Mouse (Mus musculus) neural tube, embryonic 15.5 days (tissue): ENCODE results near the gene Lrch3. TPM values are rescaled to one million over a fixed set of nuclear protein-coding genes. Genes with fewer than 3 reads are reported as not detected.

ENCODE experiments used
- ATAC-seq: fragments of 200-750 bp; cut with Nextera tagmentation; 2 replicates; pipeline ENCODE4 v1.8.0; 2017; ENCODE audit warnings: mild to moderate bottlenecking, moderate TSS enrichment, moderate library complexity; ENCODE audit not compliant: low FRiP score
- H3K27ac ChIP-seq: fragments of 300-500 bp; sonication (generic); replicated peaks from 2 replicates; pipeline ENCODE4 v1.5.1; 2015; ENCODE audit warnings: mild to moderate bottlenecking, inconsistent platforms
- H3K27me3 ChIP-seq: fragments of 300-500 bp; sonication (generic); replicated peaks from 2 replicates; pipeline ENCODE4 v1.6.1; 2015; ENCODE audit warnings: inconsistent platforms
- H3K36me3 ChIP-seq: fragments of 300-500 bp; sonication (generic); 2 replicates; pipeline ENCODE4 v1.6.1; 2015; ENCODE audit warnings: inconsistent platforms
- H3K4me1 ChIP-seq: fragments of 300-500 bp; sonication (generic); 2 replicates; pipeline ENCODE4 v1.6.1; 2015; ENCODE audit warnings: inconsistent platforms
- H3K4me2 ChIP-seq: fragments of 300-500 bp; sonication (generic); 2 replicates; pipeline ENCODE4 v1.6.1; 2015; ENCODE audit warnings: inconsistent platforms, mild to moderate bottlenecking, moderate library complexity
- H3K4me3 ChIP-seq: fragments of 300-500 bp; sonication (generic); replicated peaks from 2 replicates; pipeline ENCODE4 v1.5.1; 2015; ENCODE audit warnings: mild to moderate bottlenecking, inconsistent platforms
- H3K9ac ChIP-seq: fragments of 300-500 bp; sonication (generic); replicated peaks from 2 replicates; pipeline ENCODE4 v1.6.1; 2015; ENCODE audit warnings: mild to moderate bottlenecking, inconsistent platforms
- H3K9me3 ChIP-seq: fragments of 300-500 bp; sonication (generic); replicated peaks from 2 replicates; pipeline ENCODE4 v1.6.1; 2016; ENCODE audit warnings: inconsistent platforms
- WGBS: fragments of 180-500 bp; shearing (Covaris S2); methylation state at CpG from one replicate; pipeline ENCODE4 v1.1.7; 2015; ENCODE audit warnings: mixed read lengths; 5-methylcytosine and 5-hydroxymethylcytosine counted together
- polyA plus RNA-seq: library from polyadenylated mRNA; unstranded; fragments of >200 nt; fragmentation: Nextera tagmentation; extraction: Ambion mirVana; gene quantifications from 2 replicates; pipeline ENCODE4 v1.2.1, GENCODE M21; 2015

Lrch3 gene
- polyA plus RNA-seq, 1 experiment from 2014 or later: 36.2 TPM

DNA sequence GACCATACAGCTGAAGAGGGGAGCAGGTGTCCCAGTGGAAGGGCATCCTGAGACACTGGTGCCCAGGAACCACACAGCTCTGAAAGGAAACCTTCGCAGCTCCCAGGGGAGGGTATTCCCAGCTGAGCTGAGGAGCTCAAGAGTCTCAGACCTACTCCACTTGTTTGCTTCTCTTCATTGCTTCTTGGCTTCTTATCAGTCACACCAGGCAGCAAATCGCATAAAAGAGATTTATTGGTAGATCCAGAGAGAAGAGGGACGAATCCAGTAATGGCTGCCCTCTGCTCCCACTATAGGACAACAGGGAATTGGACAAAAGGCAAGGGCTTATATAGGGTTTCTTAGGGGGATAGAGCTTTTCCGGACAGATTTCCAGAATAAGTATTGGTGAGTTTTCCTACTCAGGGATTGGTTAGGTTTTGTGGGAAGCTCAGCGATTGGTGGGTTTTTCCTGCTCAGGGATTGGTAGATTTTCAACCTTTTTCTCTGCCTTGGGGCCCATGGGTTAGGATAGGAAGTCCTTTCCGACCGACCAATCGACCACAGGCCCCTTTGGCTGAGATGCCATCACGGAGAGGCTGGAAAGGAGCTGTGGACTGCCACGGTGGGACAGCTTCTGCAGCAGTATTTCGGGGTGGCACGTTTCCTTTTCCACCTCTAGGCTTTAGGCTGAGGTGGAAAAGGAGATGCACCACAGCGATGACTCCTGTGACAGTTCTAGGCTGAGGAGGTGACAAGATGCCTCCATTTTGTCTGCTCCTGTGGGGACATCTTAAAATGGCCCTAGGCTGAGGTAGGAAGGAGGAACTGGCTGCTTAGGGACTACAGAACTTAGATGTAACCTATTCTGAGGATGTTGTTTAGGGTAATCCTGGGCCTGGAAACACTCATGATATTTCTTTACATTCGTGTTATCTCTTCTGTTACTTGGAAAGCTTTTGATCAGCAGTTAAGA lies 34.7 kb upstream of the Lrch3 start:
- Histone ChIP-seq H3K36me3 (no peaks in the 10 kb centered on the region), H3K27me3 (no peaks in the 10 kb centered on the region), H3K9me3 (no peaks in the 10 kb centered on the region), H3K27ac (no peak overlapping the region), H3K4me2 (peak overlapping the region; percentile 80), H3K4me3 (peak overlapping the region; percentile 90), H3K4me1 (peaks cover 40% of the 10 kb centered on the region), H3K9ac (peak overlapping the region; percentile 80)
- 78% methylated on average over 14 of the region's 14 CpGs for WGBS
- no peak for ATAC-seq

DNA sequence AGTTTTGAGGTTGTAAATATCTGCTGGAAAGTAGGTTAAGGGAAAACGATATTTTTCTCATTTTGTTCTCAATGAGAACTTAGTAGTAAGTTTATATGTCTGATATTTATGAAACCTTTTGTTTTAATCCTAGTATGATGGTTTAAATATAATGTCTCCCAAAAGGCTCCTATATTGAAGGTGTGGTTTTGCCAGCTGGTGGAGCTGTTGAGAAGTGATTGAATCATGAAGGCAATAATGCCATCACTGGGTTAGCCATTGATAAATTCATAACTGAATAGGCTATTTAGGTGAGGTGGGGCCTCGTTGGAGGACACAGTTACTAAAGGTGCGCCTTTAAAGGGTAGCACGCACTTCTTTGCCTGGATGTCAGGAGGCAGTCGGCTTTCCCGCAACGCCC lies 32.4 kb upstream of the Lrch3 start:
- no peak for ATAC-seq
- no peak overlapping the region for H3K4me3 ChIP-seq
- 87% methylated on average over 7 of the region's 7 CpGs for WGBS
- no peak overlapping the region for H3K4me2 ChIP-seq
- H3K9ac ChIP-seq: no peak overlapping the region
- H3K27ac ChIP-seq: no peak overlapping the region
- peaks cover 34% of the 10 kb centered on the region for H3K4me1 ChIP-seq
- H3K9me3 ChIP-seq: no peaks in the 10 kb centered on the region
- peaks cover 9% of the 10 kb centered on the region; the same call in 1 of the 2 replicates for H3K36me3 ChIP-seq
- H3K27me3 ChIP-seq: no peaks in the 10 kb centered on the region

DNA sequence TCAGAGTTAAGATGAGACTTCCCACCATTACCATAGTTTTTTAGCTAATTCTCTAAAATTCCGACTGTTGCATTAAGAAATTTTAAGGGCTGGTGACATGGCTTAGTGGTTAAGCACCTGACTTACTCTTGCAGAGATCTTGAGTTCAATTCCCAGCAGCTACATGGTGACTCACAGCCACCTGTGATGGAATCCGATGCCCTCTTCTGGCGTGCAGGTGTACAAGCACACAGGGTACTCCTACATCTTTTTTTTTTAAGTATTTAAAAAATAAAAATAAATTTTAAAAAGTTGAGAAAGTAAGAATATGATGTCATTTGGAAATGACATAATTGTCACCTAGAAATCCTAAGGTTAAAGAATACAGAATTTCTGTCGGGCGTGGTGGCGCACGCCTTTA lies 25.9 kb upstream of the Lrch3 start:
- H3K4me2 ChIP-seq: no peak overlapping the region
- no peaks in the 10 kb centered on the region for H3K9me3 ChIP-seq
- WGBS: 90% methylated on average over 7 of the region's 7 CpGs
- H3K36me3 ChIP-seq: peaks cover 39% of the 10 kb centered on the region
- no peak overlapping the region for H3K27ac ChIP-seq
- no peak overlapping the region for H3K9ac ChIP-seq
- ATAC-seq: no peak
- H3K27me3 ChIP-seq: no peaks in the 10 kb centered on the region
- H3K4me1 ChIP-seq: no peaks in the 10 kb centered on the region
- H3K4me3 ChIP-seq: no peak overlapping the region

DNA sequence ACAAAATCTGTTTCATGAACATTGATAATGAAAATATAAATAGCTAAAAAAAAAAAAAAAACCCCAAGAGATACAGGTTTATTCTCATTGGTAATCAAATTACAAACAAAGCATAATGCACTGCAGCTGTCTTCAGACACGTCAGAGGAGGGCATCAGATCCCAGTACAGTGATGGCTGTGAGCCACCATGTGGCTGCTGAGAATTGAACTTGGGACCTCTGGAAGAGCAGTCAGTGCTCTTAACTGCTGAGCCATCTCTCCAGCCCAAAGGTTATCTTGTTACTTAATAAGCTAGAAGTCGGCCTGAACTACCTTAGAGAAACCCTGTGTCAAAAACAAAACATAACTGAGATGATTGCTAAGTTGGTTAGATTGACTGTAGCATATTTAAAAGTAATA lies 24.0 kb upstream of the Lrch3 start:
- no peak overlapping the region for H3K9ac ChIP-seq
- 63% methylated on average over 2 of the region's 2 CpGs for WGBS
- peaks cover 53% of the 10 kb centered on the region for H3K36me3 ChIP-seq
- H3K9me3 ChIP-seq: no peaks in the 10 kb centered on the region
- no peak overlapping the region for H3K4me2 ChIP-seq
- H3K27me3 ChIP-seq: no peaks in the 10 kb centered on the region
- no peak for ATAC-seq
- no peak overlapping the region for H3K4me3 ChIP-seq
- H3K4me1 ChIP-seq: no peaks in the 10 kb centered on the region
- no peak overlapping the region for H3K27ac ChIP-seq

DNA sequence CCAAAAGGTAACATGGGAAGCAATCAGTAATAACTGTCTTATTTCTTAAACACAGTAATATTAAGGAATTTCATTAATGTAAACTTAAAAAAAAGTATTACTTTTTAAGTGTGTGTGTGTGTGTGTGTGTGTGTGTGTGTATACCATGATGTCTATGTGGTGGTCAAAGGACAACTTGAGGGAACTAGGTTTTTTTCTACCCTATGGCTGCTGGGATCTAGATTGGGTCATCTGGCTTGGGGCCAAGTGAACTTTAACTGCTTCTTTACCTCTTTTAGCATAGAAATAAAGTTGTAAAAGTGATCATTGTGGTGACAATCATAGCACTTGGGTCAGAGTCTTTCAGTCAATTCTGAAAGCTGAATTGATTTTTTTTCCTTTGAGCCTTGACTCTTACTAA lies 17.8 kb upstream of the Lrch3 start:
- Histone ChIP-seq H3K9ac (no peak overlapping the region), H3K9me3 (no peaks in the 10 kb centered on the region), H3K27me3 (no peaks in the 10 kb centered on the region), H3K36me3 (peaks cover 52% of the 10 kb centered on the region), H3K4me3 (no peak overlapping the region), H3K4me1 (no peaks in the 10 kb centered on the region), H3K27ac (no peak overlapping the region), H3K4me2 (no peak overlapping the region)
- ATAC-seq: no peak

DNA sequence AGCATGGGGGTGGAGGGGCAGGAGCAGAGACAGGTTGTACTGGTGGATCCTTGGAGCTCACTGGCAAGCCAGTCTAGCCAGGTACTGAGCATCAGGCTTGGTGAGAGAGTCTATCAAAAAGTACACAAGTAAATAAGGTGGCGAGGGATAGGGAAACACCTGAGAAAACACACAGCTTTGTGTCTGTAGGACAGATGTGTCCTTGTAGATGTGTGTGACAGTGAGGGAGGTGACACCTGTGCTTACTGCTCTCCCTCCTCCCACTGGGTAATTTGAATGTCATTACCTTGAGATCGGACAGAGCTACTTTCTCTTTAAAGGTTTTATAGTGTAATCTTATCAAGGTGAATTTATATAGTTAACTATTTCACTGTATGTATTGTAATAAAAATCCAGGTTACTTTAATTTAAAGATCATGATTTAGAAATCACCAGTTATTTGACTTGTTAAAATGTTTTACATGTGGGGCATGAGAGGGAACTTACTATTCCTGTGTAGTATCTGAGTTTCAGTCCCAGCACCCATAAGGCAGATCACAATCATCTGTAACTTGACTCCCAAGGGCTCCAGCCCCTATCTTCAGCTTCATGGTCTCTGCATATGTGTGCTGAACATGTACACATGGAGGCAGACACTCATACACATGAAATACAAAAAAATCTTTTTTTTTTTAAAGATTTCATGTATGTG lies 12.4 kb upstream of the Lrch3 start:
- Histone ChIP-seq H3K9me3 (no peaks in the 10 kb centered on the region), H3K27me3 (no peaks in the 10 kb centered on the region), H3K36me3 (peaks cover 35% of the 10 kb centered on the region), H3K4me3 (no peak overlapping the region), H3K27ac (no peak overlapping the region), H3K4me2 (no peak overlapping the region), H3K4me1 (no peaks in the 10 kb centered on the region), H3K9ac (no peak overlapping the region)
- WGBS: 89% methylated on average over 2 of the region's 2 CpGs
- ATAC-seq: no peak

DNA sequence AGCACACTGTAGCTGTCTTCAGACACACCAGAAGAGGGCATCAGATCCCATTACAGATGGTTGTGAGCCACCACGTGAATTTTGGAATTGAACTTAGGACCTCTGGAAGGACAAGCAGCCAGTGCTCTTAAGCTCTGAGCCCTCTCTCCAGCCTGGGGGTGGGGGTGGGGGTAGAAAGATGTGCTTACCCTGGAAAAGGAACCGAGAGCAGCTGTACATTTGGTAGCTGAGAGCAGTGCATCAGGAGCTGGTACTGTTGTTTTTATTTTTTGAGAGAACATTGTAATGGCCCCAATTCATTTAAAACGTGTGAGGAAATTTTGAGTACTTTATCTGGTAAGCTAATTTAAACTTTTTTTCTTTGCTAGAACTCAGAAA lies 11.9 kb upstream of the Lrch3 start:
- peaks cover 40% of the 10 kb centered on the region for H3K36me3 ChIP-seq
- H3K4me2 ChIP-seq: no peak overlapping the region
- no peaks in the 10 kb centered on the region; the same call in 1 of the 2 replicates for H3K4me1 ChIP-seq
- no peaks in the 10 kb centered on the region for H3K27me3 ChIP-seq
- no peaks in the 10 kb centered on the region for H3K9me3 ChIP-seq
- no peak overlapping the region for H3K4me3 ChIP-seq
- H3K9ac ChIP-seq: no peak overlapping the region
- 72% methylated on average over 3 of the region's 3 CpGs for WGBS
- no peak for ATAC-seq
- no peak overlapping the region for H3K27ac ChIP-seq

DNA sequence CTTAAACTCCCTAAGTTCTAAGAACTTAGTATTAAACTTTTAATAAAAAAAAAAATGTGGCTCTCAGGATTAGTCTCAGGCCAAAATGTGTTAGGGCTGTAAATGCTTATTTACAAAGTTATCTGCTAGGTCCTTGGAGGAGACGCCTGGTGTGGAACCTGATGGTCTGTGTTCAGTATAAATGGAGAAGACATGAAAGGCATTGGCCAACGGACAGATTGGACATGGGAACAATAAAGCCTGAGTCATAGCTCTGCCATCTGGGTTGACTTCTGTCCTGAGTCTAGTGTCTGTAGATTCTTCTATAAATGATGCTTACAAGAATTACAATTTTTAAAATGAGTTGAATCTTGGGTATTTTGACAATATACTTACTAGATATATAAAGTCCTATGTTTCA lies 7.7 kb upstream of the Lrch3 start:
- no peak for ATAC-seq

DNA sequence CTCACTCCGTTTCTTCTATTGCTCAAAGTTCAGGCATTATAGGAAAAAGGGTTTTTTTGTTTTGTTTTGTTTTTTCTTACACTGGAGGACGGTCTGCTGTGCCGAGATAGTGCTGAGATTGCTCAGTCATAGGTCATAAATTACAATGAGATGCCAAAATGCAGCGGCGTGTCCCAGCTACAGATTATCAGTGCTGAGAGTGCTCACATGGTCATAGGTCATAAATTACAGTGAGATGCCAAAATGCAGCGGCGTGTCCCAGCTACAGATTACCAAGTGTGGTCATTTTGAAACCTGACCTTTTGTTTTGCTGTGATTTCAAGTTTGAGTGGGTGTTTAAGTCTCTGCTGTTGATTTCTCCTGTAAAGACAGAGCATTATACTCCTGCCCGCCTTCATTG lies 7.2 kb upstream of the Lrch3 start:
- H3K36me3 ChIP-seq: peaks cover 22% of the 10 kb centered on the region
- H3K4me3 ChIP-seq: no peak overlapping the region
- no peaks in the 10 kb centered on the region; the same call in 1 of the 2 replicates for H3K4me1 ChIP-seq
- H3K27ac ChIP-seq: no peak overlapping the region
- no peak overlapping the region for H3K4me2 ChIP-seq
- no peaks in the 10 kb centered on the region for H3K9me3 ChIP-seq
- no peak overlapping the region for H3K9ac ChIP-seq
- WGBS: 46% methylated on average over 8 of the region's 8 CpGs
- no peak for ATAC-seq
- H3K27me3 ChIP-seq: no peaks in the 10 kb centered on the region

More for the DNA sequence above, 7.7 kb upstream of the Lrch3 start:
- H3K27me3 ChIP-seq: no peaks in the 10 kb centered on the region
- H3K9ac ChIP-seq: no peak overlapping the region
- H3K4me2 ChIP-seq: no peak overlapping the region
- H3K4me3 ChIP-seq: no peak overlapping the region
- no peak overlapping the region for H3K27ac ChIP-seq
- no peaks in the 10 kb centered on the region for H3K9me3 ChIP-seq
- WGBS: 80% methylated on average over 2 of the region's 2 CpGs
- H3K36me3 ChIP-seq: peaks cover 24% of the 10 kb centered on the region
- no peaks in the 10 kb centered on the region; the same call in 1 of the 2 replicates for H3K4me1 ChIP-seq

DNA sequence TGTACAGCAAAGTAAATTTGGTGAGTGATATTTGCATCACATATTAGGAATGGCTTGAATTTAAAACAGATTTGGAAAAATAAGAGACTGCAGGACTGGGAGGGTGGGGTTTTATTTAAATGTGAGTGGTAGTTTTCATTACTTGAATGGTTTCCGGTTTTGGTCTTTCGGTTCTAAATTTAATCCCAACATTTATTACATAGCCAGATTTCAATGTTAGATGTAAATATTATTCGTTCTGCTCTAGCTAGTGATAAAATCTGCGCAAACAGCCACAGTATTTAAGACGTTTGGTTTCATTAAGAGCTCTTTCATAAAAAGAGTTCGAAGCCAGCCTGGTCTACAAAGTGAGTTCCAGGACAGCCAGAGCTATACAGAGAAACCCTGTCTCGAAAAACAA lies 688 bp upstream of the Lrch3 start:
- WGBS: 73% methylated on average over 7 of the region's 7 CpGs
- H3K4me3 ChIP-seq: no peak overlapping the region

DNA sequence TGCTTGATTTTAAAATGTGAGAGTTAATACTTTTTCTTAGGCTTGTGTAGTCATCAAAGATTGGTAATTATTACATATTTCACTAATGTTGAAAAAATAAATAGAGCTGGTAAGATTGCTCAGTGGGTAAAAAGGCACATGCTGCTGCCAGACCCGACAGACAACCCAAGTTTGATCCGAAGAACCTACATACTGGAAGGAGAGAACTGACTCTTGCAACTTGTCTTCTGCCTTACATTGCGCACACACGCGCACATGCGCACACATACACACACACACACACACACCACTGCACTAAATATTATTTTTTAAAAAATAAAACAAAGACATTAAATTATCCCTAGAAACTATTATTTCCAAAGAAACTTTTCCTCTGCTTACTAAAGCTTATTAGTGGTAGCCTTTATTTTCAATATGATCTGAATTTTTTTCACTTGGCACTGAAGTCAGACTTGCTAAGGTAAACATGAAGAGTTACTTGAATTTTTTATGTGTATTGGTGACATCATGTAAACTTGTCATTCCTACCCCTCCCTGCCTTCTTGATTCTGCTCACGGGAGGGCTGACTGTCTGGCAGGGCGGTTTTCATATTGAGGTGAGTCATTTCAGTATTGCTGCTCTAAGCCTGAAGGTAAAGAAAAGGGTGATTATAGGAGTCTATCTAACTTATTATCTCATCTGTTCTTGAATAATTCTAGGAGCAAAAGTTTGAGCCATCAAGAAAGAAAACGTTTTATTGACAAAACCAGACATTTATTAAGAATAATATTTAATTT lies 1.6 kb downstream of the Lrch3 start:
- Histone ChIP-seq H3K9ac (no peak overlapping the region; the same call in 1 of the 2 replicates), H3K36me3 (no peaks in the 10 kb centered on the region), H3K4me1 (peaks cover 5% of the 10 kb centered on the region), H3K27me3 (no peaks in the 10 kb centered on the region), H3K27ac (no peak overlapping the region), H3K4me3 (peak overlapping the region; percentile 21; the same call in 1 of the 2 replicates), H3K4me2 (peak overlapping the region; percentile 68), H3K9me3 (no peaks in the 10 kb centered on the region)
- 78% methylated on average over 9 of the region's 9 CpGs for WGBS
- no peak for ATAC-seq

More for the DNA sequence above, 688 bp upstream of the Lrch3 start:
- no peak overlapping the region for H3K27ac ChIP-seq
- ATAC-seq: no peak
- H3K4me2 ChIP-seq: peak overlapping the region; percentile 68
- H3K9me3 ChIP-seq: no peaks in the 10 kb centered on the region
- no peak overlapping the region for H3K9ac ChIP-seq
- H3K27me3 ChIP-seq: no peaks in the 10 kb centered on the region
- H3K36me3 ChIP-seq: no peaks in the 10 kb centered on the region
- H3K4me1 ChIP-seq: peaks cover 5% of the 10 kb centered on the region
